Mouse (Mus musculus): ENCODE measurements at regions not wholly inside any gene's neighbourhood (a gene's known extent, or its start where the extent isn't known, plus 50 kb on each side); places are given as distances from the start of the nearest gene placed in this dataset.

DNA sequence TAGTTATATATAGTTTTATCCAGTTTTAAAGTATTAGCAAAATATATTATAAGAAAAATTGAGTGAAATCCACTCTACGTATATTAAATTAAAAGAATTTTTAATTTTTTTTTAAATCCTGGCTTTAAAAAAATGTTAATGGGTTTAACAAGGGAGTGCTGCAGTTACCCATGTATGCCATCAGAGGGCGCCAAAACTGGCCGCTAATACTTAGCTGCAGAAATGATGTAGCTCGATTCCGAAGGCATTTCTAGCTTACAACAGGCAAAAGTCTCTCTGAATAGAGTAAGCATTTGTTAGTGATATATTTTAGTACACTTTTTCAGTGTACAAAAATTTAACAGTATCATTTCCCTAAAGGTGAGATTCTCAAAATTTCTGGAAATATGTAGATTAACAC, 73.1 kb downstream of the Olfr444 start:
- DNase-seq, result peak in 1 of 2 experiments; percentile 47
